Mouse (Mus musculus) left cerebral cortex, postnatal 14 days (tissue): ENCODE results near the gene Sar1b. TPM values are rescaled to one million over a fixed set of nuclear protein-coding genes. Genes with fewer than 3 reads are reported as not detected.
"Not testable (repeated sequence)": the region's sequence is repeated elsewhere in the genome, so short reads cannot be mapped to it uniquely, and the experiment has no call there.

ENCODE experiments used
- DNase-seq, 2 experiments: peaks; one replicate each; pipeline ENCODE4 v3.0.0; 2021 to 2022; ENCODE audit warnings: low spot score in 2 of 2, mixed read lengths in 1 of 2
- intact Hi-C: fragments of 180-260 bp; cut with DNase I; formaldehyde crosslinking; loops from one replicate; pipeline ENCODE4 v1.15.1; 2025
- long read RNA-seq, 2 experiments: library from polyadenylated mRNA; stranded (forward); transcript quantifications; one replicate each; pipeline ENCODE4 v2.0.0; 2021
- total RNA-seq, 2 experiments: library from RNA; stranded (reverse); gene quantifications; 2 replicates each; pipeline ENCODE4 v1.2.3; 2021

Gene Sar1b
- total RNA-seq: 10 to 100 TPM; 73.8 to 74.4 TPM
- long read RNA-seq, experiment 1, transcript Sar1b-201 (7 exons, 1,201 nt): major isoform, 108 of 113 reads
- long read RNA-seq, experiment 1, partial matches to known transcripts: 2 of 113 reads
- long read RNA-seq, experiment 1, other reads (novel, unspliced or antisense): 3 of 113 reads
- long read RNA-seq, experiment 2, transcript Sar1b-201 (7 exons, 1,201 nt): major isoform, 98 of 100 reads
- long read RNA-seq, experiment 2, partial matches to known transcripts: 0 of 100 reads
- long read RNA-seq, experiment 2, other reads (novel, unspliced or antisense): 2 of 100 reads

DNA sequence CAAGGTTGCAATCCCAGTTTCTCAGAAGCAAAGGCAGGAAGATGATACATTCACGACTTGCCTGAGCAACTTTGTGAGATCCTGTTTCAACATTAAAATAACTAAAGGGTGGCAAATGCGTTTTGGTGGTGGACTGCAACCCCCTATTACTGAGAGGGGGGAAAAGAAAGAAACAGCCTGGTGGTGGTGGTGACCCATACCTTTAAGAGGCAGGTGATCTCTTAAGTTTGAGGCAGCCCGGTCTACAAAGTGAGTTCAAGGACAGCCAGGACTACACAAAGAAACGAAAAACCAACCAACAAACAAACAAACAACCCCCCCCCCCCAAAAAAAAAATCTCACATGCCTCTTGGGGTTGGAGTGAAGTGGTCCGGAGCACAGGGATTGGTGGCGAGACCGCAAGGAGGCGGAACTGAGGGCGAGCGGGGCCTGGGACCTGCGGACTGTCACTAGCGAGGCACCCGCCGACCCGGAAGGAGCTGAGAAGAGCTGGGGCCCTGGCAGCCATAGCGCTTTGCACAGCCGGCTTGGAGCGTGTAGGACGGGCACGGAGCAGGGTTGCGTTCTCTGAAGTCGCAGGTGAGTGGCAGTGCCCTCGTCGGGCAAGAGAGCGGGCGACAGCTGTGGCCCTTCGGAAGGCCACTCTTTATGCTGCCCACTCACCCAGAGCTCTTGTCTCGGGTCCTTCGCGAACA, at the start of gene Sar1b, which contains the start of gene Sec24a:
Sar1b (plus strand) TSS at position 475 of the 695 bp plus-strand sequence.
Sec24a (minus strand) TSS at position 422 of the 695 bp plus-strand sequence.
- intact Hi-C loops: no loop called here
- DNase-seq: peak; percentile 73 to 84

DNA sequence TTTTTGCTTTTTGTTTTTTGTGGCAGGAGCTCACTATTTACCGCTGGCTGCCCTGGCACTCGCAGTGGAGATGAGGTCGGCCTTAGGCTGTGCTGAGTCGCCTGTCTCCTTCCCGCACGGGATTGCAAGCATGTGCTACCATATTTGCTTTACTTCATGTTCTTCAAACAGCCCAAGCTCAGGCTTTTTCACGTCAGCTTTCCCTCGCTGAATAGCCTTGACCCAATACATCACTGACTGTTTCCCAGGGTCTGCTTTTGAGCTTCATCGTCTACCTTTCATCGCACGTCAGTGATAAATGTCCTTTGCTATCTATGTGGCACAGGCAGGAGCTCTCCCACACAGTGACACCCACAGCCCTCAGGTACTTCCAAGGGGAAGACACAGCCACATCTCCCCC, 42.4 kb upstream of the Sar1b start:
- no peak for DNase-seq
- intact Hi-C loops: no loop called here

DNA sequence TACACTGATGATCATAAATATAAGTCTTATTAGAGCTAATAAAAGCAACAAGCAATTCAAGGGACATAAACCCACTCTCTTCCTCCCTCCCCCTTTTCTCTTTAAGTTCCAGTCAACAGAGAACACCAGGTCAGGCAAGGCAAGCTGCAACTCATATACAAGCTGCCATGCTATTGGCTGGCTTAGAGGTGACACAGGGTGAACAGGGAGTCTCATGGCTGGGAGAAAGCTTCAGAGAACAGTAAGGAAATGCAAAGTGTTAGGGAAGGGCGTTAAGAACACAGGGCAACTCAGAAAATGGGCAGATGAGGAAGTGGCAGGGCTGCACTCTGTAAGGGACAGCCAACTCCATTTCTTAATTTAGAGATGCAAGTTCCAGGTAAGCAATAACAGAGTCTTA, 30.6 kb upstream of the Sar1b start:
- intact Hi-C loops: no loop called here

DNA sequence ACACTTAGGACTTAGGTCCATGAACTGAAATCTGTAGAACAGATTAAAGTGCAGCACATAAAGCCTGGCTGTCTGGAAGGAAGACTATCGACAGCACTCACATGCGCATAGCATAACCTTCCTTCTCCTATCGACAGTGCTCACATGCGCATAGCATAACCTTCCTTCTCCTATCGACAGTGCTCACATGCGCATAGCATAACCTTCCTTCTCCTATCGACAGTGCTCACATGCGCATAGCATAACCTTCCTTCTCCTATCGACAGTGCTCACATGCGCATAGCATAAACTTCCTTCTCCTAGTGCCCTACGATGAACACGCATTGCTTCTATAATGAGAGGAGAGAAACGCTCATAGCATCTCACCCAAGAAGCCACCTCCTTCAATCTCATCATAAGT, 29.3 kb upstream of the Sar1b start:
- DNase-seq: not testable (repeated sequence)

More for the DNA sequence above, 30.6 kb upstream of the Sar1b start:
- no peak for DNase-seq

DNA sequence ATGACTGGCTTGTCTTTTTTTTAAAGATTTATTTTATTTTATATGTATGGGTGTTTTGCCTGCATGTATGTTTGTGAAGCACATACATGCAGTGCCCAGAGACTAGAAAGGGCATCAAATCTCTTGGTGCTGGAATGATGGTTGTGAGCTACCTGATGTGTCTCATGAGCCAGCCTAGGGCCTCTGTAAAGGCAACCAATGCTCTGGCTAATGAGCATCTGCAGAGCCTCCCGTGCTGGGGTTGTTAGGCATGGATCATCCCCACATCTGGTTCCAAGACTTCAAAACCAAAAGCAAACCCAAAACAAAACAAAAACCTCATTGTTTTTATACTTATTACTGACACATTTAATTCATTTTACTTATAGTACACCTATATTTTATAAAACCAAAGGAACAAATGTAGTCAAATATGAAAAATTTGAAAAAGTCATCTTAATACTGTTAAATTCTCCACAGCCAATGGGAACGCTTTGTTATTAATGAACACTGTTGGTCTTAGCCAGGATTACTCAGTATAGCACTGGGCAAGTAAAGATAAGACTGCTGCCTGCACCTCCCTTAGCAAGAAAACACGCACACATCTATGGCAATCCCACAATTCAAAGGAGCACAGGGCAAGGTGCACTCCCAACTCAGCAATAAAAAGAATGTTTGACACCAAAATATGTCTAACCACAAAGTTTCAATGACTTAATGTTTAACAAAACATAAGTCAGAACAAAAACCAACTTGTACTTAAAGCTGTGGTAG, 24.7 kb upstream of the Sar1b start:
- DNase-seq: no peak
- intact Hi-C loops: loop anchor here (5.0 kb wide), 1 partner anchor 37 kb away; no protein-coding TSS in a partner anchor

More for the DNA sequence above, 29.3 kb upstream of the Sar1b start:
- intact Hi-C loops: not testable (repeated sequence)

DNA sequence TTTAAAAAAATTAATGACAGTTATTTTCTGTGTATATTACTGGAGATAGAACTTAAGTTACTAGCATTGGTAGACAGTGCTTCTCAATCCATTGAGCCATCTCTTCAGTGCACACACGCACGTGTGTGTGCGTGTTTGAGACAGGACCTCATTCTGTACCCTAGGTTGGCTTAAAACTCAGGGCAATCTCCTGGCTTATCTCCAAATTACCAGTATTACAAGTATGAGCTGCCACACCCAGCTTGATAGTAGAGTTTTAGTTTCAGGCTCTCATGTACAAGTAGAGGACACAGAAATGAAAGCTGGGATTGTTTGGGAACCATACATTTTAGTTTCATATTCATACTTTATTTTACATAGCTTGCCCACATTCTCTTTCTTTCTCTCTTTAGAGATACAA, 22.8 kb upstream of the Sar1b start:
- no peak for DNase-seq
- intact Hi-C loops: no loop called here

DNA sequence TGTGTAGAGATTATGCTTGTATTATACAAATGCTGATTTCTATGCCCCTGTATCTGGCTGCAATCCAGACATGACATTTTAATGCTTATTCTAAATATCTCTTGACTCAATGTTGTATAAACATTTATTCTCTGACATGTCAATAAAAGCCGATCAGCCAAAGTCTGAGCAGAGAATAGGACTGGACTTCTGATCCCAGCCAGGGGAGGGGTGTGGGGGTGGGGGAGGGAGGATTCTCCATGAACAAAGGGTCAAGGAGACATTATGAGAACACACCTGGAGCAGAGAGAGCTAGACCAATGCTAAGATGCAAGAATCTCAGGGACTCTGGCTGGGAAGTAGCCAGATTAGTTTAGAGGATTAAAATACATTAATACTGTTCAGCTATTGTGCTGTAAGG, 17.4 kb upstream of the Sar1b start:
- intact Hi-C loops: no loop called here
- DNase-seq: no peak

DNA sequence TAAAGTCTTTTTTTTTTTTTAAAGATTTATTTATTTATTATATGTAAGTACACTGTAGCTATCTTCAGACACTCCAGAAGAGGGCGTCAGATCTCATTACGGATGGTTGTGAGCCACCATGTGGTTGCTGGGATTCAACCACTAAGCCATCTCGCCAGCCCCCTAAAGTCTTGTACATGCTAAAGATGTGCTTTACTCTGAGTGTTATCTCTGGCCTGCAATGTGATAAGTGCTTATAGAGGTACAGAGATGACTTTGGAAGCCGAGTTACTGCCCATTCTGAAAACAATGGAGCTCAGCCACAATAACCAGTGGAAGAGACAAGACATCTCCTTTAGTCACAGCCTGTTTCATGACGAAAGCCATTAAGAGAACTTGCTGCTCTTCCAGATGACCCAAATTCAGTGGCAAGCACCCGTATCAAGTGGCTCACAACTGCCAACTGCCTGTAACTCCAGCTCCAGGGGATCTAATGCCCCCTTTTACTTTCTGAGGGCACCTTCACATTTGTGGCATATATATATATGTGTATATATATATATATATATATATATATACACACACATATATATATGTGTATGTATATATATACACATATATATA, 11.8 kb upstream of the Sar1b start:
- DNase-seq, intact Hi-C loops: not testable (repeated sequence)

DNA sequence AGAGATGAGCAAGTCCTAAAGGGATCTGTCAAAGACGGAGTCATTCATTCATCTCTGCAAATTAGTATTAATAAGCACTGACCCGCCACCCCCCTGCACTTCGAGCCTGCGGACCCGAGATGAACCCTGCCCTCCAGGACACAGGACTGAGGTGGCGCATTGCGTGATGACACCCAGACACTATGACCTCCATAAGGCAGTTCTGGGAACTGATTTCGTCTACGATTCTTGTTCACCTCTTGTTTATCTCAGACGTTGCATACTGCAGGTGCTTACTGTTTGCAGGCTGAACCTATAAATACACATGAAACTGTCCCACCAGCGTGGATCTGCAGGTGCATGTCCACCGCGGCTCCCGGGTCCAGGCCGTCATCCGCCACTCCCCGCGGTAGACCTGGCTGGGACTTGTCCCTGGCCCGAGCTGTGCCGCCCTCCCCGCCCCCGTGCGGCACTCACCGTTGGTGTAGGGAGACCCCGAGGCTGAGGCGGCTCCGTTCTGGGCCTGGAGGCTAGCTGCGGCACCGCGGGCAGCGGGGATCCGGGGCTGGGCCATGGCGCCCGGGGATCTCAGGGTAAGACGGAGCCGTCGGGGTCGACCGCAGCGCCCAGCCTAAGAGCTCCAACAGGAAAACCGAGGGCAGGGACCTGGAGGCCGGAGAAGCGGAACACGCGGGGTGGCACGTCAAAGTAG, 7.7 kb upstream of the Sar1b start:
- DNase-seq: no peak
- intact Hi-C loops: no loop called here

DNA sequence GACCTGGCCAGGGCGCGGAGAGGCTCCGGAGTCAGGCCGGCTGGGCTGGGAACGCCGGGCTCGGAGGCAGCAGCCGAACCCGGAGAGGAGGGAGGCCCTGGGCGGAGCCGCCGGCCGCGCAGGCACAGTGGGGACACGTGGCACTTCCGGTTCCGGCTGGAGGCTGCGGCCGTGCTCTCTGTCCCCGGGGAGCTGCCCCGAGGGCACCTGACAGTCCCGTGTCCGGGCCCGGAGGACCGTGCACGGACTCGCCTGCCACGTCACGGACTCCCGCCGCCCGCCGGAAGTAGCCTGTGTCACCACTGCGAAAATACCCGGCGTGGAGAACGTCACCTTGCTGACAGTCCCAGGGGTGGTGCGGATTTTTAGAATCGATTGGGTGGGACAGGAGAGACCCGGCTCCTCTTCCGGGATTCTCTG, 7.1 kb upstream of the Sar1b start:
- intact Hi-C loops: no loop called here
- DNase-seq: peak; percentile 89 to 91

DNA sequence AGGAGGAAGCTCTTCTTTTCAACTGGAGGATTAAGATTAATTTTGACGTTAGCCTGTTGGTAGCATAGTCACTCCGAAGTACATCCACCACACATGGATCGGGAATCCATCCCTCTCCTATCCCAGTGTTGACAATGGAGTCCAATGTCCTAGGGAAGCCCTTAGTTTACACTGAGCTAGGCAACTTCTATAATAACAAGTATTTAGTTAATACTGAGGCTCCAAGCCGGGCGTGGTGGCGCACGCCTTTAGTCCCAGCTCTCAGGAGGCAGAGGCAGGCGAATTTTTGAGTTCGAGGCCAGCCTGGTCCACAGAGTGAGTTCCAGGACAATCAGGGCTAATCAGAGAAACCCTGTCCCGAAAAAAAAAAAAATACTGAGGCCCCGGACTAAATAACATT, 6.5 kb upstream of the Sar1b start:
- intact Hi-C loops: no loop called here
- DNase-seq: no peak

DNA sequence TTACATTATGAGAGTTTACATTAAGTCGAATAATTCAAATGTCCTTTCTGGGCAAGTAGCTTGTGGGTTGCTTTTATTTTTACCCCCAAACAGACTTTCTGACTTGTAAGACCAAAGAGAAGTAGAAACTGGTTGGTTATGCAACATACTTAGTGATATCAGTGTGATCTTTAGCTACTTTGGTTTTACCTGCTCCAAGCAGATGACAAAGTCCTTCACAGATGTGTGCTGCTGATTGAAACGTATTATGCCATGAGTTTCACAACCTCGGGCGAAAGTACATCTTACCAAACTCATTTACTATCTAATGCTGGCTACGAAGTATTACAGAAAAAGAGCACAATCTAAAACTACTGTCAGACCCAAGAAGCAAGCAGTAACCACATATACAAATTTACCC, 5.9 kb upstream of the Sar1b start:
- intact Hi-C loops: no loop called here
- DNase-seq: no peak

DNA sequence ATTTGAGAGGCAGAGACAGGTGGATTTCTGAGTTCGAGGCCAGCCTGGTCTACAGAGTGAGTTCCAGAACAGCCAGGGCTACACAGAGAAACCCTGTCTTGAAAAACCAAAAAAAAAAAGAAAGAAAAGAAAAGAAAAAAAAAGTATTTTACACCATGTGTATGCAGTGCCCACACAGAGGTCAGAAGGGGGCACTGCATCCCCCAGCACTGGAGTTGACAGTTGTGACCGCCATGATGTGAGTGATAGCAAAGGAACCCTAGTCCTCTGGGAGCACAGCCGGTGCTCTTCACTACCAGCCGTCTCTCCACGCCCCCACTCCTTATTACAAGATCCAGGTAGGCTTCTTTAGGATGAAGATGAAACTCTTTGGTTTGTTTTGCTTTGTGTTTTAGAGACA, 5.3 kb upstream of the Sar1b start:
- DNase-seq, intact Hi-C loops: not testable (repeated sequence)

DNA sequence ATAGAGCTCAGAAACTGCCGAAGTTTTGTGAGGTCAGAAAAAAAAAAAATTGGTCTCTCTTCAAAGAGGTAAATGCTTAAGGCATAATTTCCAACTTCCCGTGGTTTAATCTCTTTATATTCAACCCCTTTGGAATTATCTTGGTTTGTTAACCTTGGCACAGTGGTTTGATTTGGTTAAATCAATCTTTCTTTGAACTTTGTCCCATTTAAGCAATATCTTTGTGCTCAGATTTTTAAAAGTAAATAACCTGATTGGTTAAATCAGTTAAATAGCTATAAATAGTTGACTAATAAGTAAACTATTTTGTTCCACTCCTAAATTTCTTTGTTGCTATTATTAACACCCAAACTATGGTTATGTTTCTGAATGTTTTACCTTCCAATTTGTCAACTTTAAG, 4.2 kb upstream of the Sar1b start:
- intact Hi-C loops: no loop called here

DNA sequence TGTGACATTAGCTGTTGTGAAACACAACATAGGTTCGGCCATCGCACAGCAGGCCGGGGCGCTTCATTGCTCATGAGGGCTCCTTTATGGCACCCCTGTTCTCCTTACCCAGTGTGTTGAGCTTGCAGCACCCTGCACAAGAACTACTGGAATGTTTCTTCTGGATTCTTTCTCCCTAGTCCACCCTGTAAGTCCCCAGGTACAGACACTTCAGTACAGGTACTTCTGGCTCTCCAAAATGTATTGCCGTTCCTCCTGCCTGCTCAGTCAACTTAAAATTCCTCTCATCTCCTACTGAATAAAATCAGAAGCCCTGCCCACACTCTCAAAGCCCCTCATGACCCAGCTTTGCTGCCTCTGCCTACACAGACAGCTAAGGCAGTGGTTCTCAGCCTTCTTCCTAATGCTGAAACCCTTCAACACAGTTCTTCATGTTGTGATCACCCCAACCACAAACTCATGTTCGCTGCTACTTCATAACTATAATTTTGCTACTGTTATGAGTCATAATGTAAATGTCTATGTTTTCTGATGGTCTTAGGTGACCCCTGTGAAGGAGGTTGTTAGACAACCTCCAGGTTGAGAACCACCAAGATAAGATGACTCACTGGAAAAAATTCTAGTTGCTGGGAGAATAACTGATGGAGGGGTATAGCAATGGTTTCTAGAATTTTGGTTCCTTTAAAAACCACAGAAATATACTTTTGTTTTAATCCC, 3.4 kb upstream of the Sar1b start:
- DNase-seq: no peak
- intact Hi-C loops: no loop called here

More for the DNA sequence above, 4.2 kb upstream of the Sar1b start:
- no peak for DNase-seq

DNA sequence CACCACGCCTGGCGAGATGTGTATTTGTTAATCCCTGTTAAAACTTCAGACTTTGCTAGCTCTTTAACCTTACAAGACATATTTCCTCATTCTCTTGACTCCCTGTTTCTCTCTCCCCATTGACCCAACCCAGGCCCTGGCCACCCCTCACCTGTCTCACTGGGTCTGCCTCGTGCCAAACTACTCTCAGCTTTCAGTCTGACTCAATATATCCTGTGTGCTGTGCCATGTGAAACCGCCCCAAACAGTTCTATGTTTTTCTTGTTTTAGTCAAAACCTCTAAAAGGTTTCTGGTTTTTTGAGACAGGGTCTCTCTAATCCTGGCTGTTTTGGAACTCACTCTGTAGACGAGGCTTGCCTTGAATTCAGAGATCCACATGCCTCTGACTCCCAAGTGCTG, 2.2 kb upstream of the Sar1b start:
- intact Hi-C loops: no loop called here
- no peak for DNase-seq

DNA sequence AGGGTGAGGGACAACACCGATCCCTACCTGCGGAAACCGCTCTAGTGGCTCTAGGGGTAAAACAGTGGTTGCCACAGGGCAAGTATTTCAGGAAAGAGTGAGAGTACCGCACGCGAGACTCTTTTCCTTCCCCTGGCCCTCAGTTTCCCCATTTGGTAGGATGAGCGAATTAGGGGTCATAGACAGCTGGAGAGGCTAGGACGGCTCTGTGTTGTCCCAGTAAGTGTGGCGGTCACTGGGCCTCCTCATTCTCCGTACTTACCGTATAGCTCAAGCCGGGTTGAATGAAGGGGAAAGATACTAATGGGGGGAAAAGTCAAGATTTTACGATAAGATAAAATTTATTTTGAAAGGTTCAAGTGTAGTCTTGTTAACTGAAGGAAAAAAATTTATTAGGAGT, 468 bp downstream of the Sar1b start:
- intact Hi-C loops: no loop called here
- no peak for DNase-seq

DNA sequence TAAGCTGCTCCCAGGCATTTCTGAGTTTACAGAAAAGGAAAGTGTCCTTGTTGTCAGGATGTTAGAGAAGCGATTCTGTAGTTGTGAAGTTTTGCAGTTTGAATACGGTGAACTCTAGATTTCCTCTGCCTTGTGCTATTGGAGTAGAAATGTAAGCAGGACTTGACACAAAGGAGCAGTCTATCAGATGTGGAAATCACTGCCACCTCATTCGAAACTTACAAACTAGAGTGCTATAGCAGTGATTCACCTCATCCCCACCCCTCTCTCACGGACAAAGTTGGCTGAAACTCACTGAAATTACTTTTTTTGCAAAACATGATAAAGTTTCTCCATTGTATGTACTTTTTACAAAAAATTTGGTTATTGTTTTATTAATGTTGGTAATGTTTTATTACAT, 1.3 kb downstream of the Sar1b start:
- intact Hi-C loops: no loop called here
- no peak for DNase-seq
